Mouse (Mus musculus): ENCODE measurements around the gene Lcp2.
A peak's percentile ranks its signal among the peaks of the same experiment; 100 is the strongest.
"Not testable (repeated sequence)": the region's sequence is repeated elsewhere in the genome, so short reads cannot be mapped to it uniquely, and the experiment has no call there.

Lcp2 gene

DNA sequence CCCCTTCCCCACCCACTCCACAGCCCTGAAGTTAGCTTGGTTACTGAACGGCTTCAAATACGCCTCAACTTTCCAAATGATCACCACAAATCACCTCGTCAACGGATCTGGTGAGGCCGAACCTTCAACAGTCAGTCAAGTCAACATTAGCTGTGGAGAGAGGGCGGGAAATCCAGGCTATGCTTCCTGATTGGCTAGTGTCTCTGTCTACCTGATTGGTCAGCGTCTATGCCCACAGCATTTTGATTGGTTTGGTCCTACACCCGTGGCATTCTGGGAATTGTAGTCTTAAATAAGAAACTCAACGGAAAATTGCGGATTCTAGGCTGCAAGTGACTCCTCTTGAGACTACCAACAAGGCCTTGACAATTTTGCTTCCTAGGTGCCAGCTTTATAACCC is 51.7 kb downstream of the Lcp2 start, which contains the start of gene 4930469K13Rik:
TSS of gene 4930469K13Rik (minus strand) at position 133 of the 400 bp plus-strand sequence.
- DNase-seq: no peak

DNA sequence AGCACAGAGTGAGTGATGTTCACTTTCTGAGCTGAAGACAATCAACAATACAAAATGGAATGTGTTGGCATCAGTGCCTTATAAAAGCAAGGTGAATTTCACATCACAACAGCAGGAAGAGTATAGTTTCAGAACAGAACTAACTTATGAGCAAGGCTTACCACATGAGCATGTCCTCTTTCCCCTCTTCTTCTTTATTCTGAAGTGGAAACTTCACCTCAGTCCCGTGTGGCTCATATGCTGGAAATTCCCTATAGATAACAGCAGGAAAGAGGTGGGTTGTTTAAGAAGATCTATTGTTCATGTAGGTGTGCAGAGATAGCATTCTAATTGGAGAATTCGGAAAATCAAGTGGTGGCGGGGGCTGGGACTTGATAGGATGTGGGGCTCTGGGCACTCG is 55.1 kb downstream of the Lcp2 start:
- no peak for DNase-seq

DNA sequence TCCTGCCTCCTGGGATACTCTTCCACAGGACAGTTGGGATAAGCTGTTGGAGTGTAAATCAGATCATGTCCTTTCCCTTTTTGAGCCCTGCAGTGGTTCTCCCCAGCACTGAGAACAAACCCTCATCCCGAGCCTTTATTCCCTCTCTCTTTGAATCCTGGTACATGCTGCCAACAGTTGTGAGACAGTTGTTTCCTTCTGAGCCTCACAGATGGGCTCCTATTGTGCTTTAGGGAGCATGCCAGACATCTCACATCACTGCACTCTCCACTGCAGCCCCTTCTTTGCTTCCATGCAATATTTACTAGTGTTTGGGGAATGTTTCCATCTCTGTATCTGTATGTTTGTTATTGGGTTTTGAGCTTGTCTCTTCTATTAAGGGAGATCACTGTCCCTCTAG is 58.2 kb downstream of the Lcp2 start:
- no peak for DNase-seq

DNA sequence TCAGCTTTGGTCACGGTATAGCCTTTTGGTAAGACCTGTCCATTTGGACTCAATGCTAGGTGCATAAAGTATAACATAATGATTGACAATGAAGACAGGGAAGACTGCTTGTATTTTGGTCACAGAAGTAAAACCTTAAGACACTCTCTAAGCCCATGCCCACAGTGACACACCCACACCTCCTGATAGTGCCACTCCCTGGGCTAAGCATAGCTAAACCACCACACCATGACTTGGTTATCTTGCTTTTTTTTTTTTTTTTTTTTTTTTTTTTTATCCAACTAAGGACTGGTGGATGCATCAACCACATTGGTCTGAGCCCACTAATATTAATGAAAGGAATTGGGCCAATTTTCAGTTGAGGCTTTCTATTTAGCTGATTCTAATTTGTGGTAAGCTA is 62.5 kb downstream of the Lcp2 start:
- no peak for DNase-seq

DNA sequence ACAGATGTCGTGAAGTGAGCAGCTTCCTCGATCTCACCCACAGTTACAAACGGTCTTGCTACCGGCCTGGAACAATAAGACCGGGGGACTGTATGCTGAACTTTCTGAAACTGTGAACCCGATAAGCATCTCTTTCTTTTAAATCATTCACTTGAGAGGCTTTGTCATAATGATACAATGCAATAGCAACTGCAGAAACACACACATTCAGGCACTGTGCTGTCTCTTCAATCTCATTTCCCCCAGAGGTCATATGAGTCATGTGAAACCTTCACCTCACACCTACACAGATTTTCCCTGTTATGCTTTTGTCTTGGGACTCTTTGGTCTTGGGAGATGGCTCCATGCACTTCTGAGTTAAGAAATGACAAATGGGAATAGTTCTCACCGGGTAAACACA is 65.2 kb downstream of the Lcp2 start:
- DNase-seq: no peak

DNA sequence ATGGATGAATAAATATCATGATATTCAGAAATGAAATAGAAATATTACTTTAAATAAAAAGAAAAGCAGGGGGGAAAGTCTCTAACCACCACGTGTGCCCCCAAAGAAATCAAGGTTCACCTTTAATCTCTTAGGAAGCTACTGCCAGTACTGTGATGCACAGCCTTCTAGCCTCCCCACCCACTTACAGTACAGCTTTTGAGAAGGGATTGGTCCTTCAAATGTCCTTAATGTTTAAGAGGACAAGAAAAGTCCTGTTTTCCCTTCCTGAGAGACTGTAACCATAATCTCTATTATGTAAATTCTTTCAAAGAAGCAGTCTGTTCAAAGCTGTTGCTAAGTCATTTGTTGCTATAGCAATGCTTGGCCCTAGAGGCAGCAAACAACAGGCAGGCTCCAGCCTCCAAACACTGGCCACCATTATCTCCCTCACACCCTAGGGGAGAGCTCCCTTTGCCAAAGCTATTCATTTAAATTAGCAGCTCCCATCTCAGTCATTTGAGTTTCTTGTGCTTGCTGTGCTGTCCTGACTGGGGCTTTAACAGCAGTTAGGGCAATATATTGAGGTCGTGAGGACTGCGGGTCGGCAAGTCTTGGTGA is 66.2 kb downstream of the Lcp2 start:
- DNase-seq: no peak

DNA sequence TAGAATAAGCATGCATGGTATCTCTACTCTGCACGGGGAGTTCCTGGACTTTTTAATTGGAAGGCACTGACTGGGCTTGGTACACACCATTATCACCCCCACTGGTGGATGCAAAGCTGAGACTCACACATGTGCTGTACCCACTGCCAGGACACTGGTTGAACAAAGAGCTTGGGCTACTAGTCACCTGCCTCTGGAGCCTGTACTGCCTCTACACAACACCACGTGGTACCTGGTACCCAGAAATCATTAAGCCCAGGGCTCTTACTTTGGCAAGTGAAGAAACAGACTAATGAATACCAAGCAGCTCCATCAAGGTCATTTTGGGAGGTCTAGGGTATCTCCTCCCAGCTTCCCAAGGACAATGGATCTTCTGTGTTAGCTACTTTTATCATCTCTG is 67.0 kb downstream of the Lcp2 start:
- DNase-seq: no peak

DNA sequence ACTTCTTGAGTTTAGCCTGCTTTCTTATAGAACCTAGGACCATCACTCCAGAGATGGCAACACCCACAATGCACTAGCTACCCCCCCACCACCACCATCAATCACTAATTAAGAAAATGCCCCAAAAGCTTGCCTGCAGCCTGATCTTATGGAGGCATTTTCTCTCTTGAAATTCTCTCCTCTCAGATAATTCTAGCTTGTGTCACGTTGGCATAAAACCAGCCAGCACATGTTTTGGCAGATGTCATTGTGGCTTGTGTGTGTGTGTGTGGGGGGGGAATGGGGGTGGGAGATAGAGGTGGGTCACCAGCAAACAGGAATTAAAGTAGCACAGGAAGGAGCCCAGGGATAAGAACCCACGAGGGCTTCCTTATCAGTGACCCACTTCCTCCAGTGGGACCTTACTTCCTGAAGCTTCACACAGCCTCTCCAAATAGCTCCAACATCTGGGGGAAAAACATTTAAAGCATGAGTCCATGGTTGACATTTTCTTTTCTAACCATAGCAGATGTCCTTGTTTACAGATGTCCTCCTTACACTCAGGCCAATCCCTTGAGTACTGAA is 69.9 kb downstream of the Lcp2 start:
- DNase-seq: no peak

DNA sequence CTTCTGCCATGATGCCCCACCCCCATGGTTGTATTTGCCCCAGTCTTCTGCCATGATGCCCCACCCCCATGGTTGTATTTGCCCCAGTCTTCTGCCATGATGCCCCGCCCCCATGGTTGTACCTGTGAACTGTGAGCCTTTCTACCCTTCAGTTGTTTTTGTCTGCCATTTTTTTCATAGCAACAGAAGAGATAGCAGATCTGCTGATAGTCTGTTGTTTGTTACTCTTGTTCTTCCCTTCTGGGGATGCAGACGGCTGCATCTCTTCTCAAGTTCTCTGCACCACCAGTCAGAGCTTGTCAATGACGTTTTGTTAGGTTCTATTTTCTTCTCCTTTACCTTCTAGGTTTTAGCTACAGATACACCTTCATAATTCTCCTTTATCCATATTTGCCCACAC is 70.9 kb downstream of the Lcp2 start:
- DNase-seq: no peak

DNA sequence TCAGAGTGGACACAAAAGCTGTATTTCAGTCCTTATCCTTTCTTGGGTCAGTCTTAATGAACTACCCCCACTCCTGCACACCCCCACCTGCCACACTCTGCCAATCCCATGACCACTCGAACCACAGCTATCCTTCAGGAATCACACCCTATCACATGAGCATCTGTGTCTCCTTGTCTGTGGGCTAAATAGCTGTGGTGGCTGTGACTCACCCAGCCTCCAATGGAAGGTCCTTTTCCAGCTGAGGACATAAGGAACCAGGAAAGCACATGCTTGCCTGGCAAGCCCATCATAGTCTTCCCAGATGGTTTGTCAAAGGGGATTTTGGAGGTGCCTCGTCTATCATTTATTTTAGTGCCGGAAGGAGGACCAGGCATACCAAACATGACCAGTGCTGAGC is 71.6 kb downstream of the Lcp2 start:
- no peak for DNase-seq

DNA sequence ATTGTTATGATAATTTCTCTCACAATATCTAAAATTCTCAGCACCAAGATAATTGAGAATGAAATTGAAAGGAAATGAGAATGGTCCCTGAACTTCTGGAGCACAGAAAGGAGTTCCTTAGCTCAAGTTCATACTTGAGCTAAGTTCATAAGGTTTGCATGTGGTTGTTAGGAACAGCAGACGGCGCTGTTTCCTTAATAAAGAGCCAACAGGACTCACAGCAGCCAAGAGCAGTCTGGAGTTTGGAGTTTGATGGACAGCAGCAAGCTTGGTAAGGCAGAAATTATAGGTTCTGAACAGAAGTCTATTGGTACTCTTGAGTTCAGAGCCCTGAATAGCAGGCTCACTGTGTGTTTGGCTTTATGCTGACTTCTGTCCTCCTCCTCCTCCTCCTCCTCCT is 76.4 kb downstream of the Lcp2 start:
- DNase-seq: peak; percentile 29

DNA sequence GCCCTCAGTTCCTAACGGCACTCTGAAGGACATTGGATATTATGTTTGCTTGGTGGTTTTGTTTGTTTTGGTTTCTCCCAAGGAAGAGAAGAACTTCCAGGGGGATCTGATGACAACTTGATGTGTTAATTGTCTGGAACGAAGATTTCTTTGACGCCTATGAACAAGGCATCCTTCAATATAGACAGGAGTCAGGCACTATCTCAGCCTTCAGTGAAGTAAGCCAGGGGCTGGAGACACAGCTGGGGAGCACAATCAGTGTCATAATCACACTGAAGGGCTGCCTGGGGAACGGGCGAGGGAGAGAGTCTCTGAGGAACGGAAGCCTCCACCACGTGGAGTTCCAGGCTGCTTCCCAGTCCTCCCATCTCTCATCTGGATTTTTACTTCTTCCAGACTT is 78.1 kb downstream of the Lcp2 start:
- DNase-seq: no peak

DNA sequence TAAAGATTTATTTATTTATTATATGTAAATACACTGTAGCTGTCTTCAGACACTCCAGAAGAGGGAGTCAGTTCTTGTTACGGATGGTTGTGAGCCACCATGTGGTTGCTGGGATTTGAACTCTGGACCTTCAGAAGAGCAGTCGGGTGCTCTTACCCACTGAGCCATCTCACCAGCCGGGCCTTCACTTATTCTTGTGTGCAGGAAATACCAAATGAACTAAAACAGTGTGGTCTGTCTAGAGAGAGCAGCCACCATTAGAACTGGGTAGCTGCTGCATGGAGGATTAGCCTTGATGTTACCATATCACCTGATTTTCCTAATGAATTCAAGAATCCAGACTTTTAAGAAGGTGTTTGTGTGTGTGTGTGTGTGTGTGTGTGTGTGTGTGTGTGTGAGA is 79.0 kb downstream of the Lcp2 start:
- DNase-seq: not testable (repeated sequence)

DNA sequence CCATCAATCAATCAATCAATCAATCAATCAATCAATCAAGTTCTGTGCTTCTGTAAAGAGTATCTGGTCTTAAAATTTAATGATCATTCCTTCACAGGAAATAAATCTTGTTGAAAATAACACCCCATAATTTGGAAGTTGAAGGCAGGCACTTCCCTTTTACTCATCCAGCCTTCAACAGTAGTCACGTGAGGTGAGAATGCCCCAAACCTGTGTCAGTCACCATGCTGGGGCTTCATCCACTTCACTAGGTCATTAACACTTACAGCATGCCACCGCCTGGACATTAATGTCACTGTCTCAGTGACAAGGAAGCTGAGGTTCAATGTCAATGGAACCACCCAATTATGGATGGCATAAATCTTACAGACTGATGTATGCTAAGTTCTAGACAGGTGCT is 81.7 kb downstream of the Lcp2 start:
- DNase-seq: no peak

DNA sequence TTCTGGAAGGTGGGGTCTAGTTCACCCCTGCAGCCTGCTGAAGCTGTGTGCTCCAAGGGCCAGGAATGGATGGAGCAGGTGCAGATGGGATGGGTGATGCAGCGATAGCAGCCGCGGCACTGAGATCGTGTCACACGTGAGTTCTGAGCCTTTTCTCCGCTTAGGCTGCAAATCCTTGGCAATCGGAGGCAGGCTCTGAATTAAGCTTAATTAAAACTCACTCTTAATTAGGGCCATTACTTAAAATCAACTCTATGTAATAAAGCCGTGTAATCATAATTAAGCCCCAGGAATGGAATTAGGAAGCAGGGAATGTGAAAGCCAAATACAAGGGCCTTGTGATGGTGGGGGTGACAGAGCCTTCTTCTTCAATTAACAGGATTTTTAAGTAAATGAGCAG is 92.6 kb downstream of the Lcp2 start:
- no peak for DNase-seq
